Mouse (Mus musculus) heart, adult 9 months (tissue): ENCODE measurements at regions not wholly inside any gene's neighbourhood (a gene's known extent, or its start where the extent isn't known, plus 50 kb on each side); places are given as distances from the start of the nearest gene placed in this dataset.

Source experiments
- DNase-seq, 2 experiments: peaks; one replicate each; pipeline ENCODE4 v3.0.0; 2022; ENCODE audit warnings: low spot score in 2 of 2

DNA sequence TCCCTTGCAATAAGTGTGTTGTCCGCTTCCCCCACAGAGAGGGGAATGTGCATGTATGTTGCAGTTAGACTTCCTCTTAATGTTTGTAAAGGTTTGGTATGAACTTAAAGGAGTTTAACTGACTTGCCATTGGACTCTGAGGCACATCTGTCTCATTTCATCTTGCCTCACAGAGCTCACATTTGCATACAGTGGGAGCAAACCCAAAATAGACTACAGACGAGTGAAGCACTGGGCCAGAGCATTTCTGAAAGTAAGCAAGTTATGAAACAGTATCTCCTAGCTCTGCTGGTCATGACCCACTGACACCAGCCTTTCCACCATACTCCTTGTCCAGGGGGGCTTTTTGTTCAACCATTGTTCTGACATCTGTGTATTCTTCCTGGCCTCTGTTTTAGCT lies 86.8 kb upstream of the Gm15217 start:
- no peak for DNase-seq

DNA sequence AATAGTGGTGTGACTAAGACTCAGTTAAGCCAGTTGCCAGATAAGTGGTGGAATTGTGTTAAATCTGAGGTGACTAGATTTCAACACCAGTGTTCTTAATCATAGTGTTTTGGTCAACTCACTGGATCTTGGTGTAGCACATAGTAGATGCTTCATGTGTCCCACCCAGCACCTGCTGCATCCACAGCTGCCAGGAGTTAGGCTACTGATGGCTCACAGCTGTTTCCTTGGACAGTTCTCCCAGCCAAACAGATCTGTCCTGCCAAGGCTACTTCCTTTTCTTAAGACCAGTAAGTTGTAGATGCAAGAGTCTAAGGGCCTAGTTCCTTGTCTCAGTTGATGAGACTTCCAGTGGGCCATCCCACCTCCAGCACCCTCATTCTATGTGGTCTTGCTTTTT lies 82.9 kb upstream of the Gm15217 start:
- DNase-seq: peak; percentile 83 to 86

DNA sequence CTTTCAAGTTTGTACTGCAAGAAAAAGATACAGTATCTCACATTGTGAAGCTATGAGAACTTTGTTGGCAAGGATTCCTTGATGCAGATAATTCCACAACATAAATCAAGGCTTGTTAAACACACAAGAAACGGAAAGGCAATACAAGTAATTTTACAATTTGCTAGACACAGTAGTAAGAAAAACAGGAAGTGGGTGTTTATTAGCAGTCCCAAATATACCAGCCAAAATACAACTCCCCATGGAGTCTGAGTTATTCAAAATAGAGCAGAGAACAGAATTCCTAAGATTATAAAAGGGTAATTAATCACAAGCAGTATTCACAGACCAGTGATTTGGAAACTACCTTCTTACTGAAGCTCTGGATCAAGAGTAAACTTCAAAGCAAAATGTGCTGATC lies 78.7 kb upstream of the Gm15217 start:
- DNase-seq: peak; percentile 60 to 72

DNA sequence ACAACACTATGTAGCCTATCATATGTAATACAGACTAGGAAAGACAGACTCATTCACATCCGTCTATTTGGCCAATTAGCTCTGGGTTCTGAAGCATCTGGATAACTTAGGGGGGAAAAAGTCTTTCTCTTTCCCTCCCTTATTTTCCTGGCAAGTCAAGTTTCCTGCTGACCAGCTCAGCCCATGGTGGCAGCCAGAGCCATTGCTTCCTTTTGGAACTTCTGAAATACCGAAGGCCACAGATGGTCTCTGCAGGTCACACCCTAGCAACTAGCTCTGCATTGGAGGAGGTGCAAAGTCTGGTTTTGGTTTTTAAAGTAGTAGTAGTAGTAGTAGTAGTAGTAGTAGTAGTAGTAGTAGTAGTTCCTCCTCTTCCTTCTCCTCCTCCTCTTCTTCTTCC lies 76.6 kb upstream of the Gm15217 start:
- DNase-seq: peak in 1 of 2 experiments; percentile 25

DNA sequence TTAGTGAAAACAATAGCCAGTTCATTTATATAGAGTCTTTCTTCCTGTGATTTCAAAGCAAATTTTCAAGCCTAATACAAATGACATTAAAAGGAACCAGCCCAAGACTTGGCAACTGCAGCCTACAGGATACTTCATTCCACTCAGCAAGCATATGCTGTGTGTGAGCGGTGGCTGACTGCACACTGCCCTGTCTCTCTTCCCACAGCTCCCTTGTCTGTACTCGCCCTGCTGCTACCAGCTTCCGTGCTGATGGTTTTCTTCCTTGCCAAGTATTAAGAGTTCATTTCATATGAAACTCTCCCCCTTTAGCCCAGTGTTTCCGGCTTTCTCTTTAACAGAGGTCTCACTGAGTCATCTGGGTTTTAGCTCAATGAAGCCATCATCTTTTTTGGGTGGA lies 73.9 kb upstream of the Gm15217 start:
- DNase-seq: peak in 1 of 2 experiments; percentile 44

DNA sequence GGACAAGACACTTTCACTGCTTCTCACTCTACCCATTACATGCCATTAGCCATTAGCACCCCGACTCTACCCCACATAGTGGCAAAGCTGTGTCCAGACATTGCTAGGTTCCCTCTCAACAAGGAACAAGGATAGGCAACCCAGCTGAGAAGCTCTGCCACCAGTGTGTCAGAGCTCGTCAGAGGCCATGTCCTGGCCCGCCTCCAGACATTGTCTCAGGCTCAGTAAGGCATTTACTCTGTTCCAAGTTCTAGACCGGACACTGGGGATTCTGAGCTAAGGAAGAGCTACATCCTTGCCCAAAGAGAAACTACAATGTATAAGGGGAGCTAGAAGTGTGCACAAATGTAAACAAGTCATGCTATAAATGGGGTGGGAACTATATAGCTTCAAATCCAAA lies 66.2 kb upstream of the Gm15217 start:
- peak; percentile 52 to 60 for DNase-seq

DNA sequence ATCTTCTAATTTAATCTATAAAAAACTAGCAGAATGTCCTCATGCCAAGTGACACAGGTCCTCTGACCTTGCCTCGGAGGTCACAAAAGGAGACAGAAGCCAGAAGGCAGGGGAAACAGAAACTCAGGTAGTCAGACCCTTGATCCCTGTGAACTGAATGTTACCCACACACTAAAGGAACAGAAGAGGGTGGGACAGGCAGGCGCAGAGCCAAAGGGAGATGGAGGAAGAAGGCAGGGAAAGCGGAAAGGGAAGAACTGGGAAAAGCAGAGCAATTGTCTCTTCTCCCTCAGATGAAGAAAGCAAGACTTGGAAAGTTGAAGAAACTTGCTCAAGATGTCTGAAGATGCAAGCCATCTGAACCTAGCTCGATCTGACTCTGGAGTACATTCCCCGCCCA lies 62.7 kb upstream of the Gm15217 start:
- peak in 1 of 2 experiments; percentile 31 for DNase-seq

DNA sequence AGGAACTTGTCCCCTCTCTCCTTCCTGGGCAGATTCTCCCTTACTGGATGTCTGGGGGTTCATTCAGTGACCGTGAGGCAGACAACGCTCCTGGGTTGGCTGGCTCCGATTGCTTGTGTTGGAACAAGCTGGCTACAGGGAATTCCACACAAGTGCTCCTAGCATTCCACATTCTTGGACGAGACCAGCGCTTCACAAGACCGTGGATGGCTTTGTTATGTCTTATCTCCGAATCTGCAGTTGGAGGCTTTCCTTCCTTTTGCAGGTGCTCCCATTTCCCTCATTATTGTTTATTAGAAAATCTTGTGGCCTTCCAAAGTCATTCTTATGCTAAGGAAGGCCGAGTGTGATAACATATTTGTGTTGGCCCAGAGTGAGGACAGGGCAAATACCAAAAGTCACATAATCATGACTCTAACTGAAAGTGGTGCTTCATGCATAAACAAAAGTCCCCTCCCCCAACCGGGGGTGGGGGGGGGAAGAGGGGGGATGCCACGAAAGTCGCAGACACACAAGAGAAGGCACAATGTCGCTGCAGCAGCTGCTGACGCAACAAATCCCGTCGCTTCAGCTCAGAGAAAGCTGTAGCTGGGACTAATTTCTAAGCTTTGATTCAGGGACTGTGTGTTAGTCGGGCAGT lies 61.7 kb upstream of the Gm15217 start:
- peak; percentile 67 to 86 for DNase-seq

DNA sequence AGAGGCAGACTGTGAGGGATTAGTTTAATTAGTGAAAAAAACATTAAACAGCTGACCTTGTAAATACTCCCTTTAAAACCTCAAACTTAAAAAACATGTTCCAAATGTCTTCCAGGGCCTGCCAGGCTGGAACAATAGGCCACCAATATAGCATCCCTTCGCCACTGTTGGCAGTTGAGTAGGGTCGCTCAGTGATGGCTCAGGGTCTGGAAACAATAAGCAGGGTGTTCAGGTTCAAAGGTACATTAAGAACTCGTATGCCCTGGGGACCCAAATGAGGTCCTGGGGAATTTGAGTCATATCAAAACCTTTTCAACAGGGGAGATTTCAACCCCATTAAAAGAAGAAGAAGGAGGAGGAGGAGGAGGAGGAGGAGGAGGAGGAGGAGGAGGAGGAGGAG lies 51.1 kb upstream of the Gm15217 start:
- DNase-seq: no peak
